Mouse (Mus musculus) forebrain, embryonic 15.5 days (tissue): ENCODE measurements around the gene Micu1. TPM values are rescaled to one million over a fixed set of nuclear protein-coding genes. Genes with fewer than 3 reads are reported as not detected.

ENCODE experiments used
- ATAC-seq: fragments of 200-750 bp; cut with Nextera tagmentation; replicated peaks from 2 replicates; pipeline ENCODE4 v1.8.0; 2017; ENCODE audit warnings: mild to moderate bottlenecking, moderate TSS enrichment, moderate library complexity
- H3K27ac ChIP-seq: fragments of 300-500 bp; sonication (generic); replicated peaks from 2 replicates; pipeline ENCODE4 v1.5.1; 2015; ENCODE audit warnings: mild to moderate bottlenecking, inconsistent platforms
- H3K27me3 ChIP-seq: fragments of 300-500 bp; sonication (generic); 2 replicates; pipeline ENCODE4 v1.6.1; 2015; ENCODE audit warnings: inconsistent platforms
- H3K36me3 ChIP-seq: fragments of 300-500 bp; sonication (generic); 2 replicates; pipeline ENCODE4 v1.6.1; 2015; ENCODE audit warnings: mild to moderate bottlenecking, inconsistent platforms
- H3K4me1 ChIP-seq: fragments of 300-500 bp; sonication (generic); 2 replicates; pipeline ENCODE4 v1.6.1; 2015; ENCODE audit warnings: inconsistent platforms
- H3K4me2 ChIP-seq: fragments of 300-500 bp; sonication (generic); replicated peaks from 2 replicates; pipeline ENCODE4 v1.6.1; 2015; ENCODE audit warnings: mild to moderate bottlenecking, inconsistent platforms
- H3K4me3 ChIP-seq: fragments of 300-500 bp; sonication (generic); 2 replicates; pipeline ENCODE4 v1.5.1; 2015; ENCODE audit warnings: mild to moderate bottlenecking, inconsistent platforms
- H3K9ac ChIP-seq: fragments of 300-500 bp; sonication (generic); replicated peaks from 2 replicates; pipeline ENCODE4 v1.6.1; 2015; ENCODE audit warnings: mild to moderate bottlenecking, inconsistent platforms
- H3K9me3 ChIP-seq: fragments of 300-500 bp; sonication (generic); 2 replicates; pipeline ENCODE4 v1.6.1; 2016; ENCODE audit warnings: inconsistent platforms
- WGBS: fragments of 180-500 bp; shearing (Covaris S2); methylation state at CpG from one replicate; pipeline ENCODE4 v1.1.7; 2015; ENCODE audit warnings: mixed read lengths; 5-methylcytosine and 5-hydroxymethylcytosine counted together
- polyA plus RNA-seq: library from polyadenylated mRNA; unstranded; fragments of >200 nt; fragmentation: Nextera tagmentation; extraction: Ambion mirVana; gene quantifications from 2 replicates; pipeline ENCODE4 v1.2.1, GENCODE M21; 2015

Gene Micu1
- polyA plus RNA-seq, 1 experiment from 2014 or later: 79.1 TPM

GRCm38 (mm10) chr10:59781205-59781931, 79.1 kb downstream of the Micu1 start:
- H3K4me3 ChIP-seq: no peak overlapping the region
- H3K4me2 ChIP-seq: no peak overlapping the region
- 49% methylated on average over 7 of the region's 7 CpGs for WGBS
- no peaks in the 10 kb centered on the region for H3K36me3 ChIP-seq
- ATAC-seq: peak; percentile 47; the same call in 1 of the 2 replicates
- H3K27me3 ChIP-seq: no peaks in the 10 kb centered on the region
- no peak overlapping the region for H3K27ac ChIP-seq
- H3K9me3 ChIP-seq: no peaks in the 10 kb centered on the region
- peaks cover 10% of the 10 kb centered on the region for H3K4me1 ChIP-seq
- H3K9ac ChIP-seq: no peak overlapping the region

- 74% methylated on average over 18 of the region's 18 CpGs for WGBS
- no peak for ATAC-seq
- no peaks in the 10 kb centered on the region for H3K36me3 ChIP-seq
Observed at GRCm38 (mm10) chr10:59784731-59785685, 82.7 kb downstream of the Micu1 start.

GRCm38 (mm10) chr10:59786289-59786688, 84.0 kb downstream of the Micu1 start:
- Histone ChIP-seq H3K27me3 (no peaks in the 10 kb centered on the region), H3K36me3 (no peaks in the 10 kb centered on the region), H3K4me2 (no peak overlapping the region), H3K27ac (no peak overlapping the region), H3K4me1 (peaks cover 11% of the 10 kb centered on the region), H3K9me3 (no peaks in the 10 kb centered on the region), H3K4me3 (no peak overlapping the region), H3K9ac (no peak overlapping the region)
- no peak for ATAC-seq
- WGBS: 35% methylated on average over 5 of the region's 5 CpGs

More at GRCm38 (mm10) chr10:59784731-59785685, 82.7 kb downstream of the Micu1 start:
- Histone ChIP-seq H3K27me3 (no peaks in the 10 kb centered on the region), H3K9ac (no peak overlapping the region), H3K4me1 (peaks cover 11% of the 10 kb centered on the region), H3K27ac (no peak overlapping the region), H3K9me3 (no peaks in the 10 kb centered on the region), H3K4me3 (no peak overlapping the region), H3K4me2 (no peak overlapping the region)

GRCm38 (mm10) chr10:59787140-59787800, 85.0 kb downstream of the Micu1 start:
- ATAC-seq: no peak
- 0 out of 2 replicates have a peak, but pooled peaks cover 2% of the 10 kb centered on the region for H3K36me3 ChIP-seq
- no peak overlapping the region for H3K27ac ChIP-seq
- H3K9ac ChIP-seq: no peak overlapping the region
- WGBS: 76% methylated on average over 11 of the region's 11 CpGs
- H3K4me1 ChIP-seq: peaks cover 11% of the 10 kb centered on the region
- no peaks in the 10 kb centered on the region for H3K9me3 ChIP-seq
- H3K27me3 ChIP-seq: no peaks in the 10 kb centered on the region
- no peak overlapping the region for H3K4me3 ChIP-seq
- H3K4me2 ChIP-seq: no peak overlapping the region

GRCm38 (mm10) chr10:59787870-59788269, 85.6 kb downstream of the Micu1 start:
- Histone ChIP-seq H3K9me3 (no peaks in the 10 kb centered on the region), H3K27ac (no peak overlapping the region), H3K27me3 (no peaks in the 10 kb centered on the region), H3K36me3 (0 out of 2 replicates have a peak, but pooled peaks cover 2% of the 10 kb centered on the region), H3K4me1 (peaks cover 11% of the 10 kb centered on the region), H3K4me3 (no peak overlapping the region), H3K9ac (no peak overlapping the region), H3K4me2 (no peak overlapping the region)
- WGBS: 84% methylated on average over 8 of the region's 8 CpGs
- ATAC-seq: no peak

GRCm38 (mm10) chr10:59790291-59790929, 88.1 kb downstream of the Micu1 start:
- no peak overlapping the region for H3K4me2 ChIP-seq
- peaks cover 17% of the 10 kb centered on the region for H3K4me1 ChIP-seq
- H3K4me3 ChIP-seq: no peak overlapping the region
- no peak overlapping the region for H3K9ac ChIP-seq
- H3K36me3 ChIP-seq: 0 out of 2 replicates have a peak, but pooled peaks cover 2% of the 10 kb centered on the region
- H3K27me3 ChIP-seq: no peaks in the 10 kb centered on the region
- no peak overlapping the region for H3K27ac ChIP-seq
- no peak for ATAC-seq
- 90% methylated on average over 11 of the region's 11 CpGs for WGBS
- no peaks in the 10 kb centered on the region for H3K9me3 ChIP-seq

- ATAC-seq: no peak
- Histone ChIP-seq H3K36me3 (0 out of 2 replicates have a peak, but pooled peaks cover 2% of the 10 kb centered on the region), H3K4me2 (no peak overlapping the region), H3K9me3 (no peaks in the 10 kb centered on the region), H3K9ac (no peak overlapping the region), H3K27me3 (no peaks in the 10 kb centered on the region), H3K4me3 (no peak overlapping the region), H3K4me1 (peaks cover 6% of the 10 kb centered on the region; the same call in 1 of the 2 replicates), H3K27ac (no peak overlapping the region)
- 72% methylated on average over 5 of the region's 5 CpGs for WGBS
Observed at GRCm38 (mm10) chr10:59791896-59792295, 89.6 kb downstream of the Micu1 start.

GRCm38 (mm10) chr10:59792575-59793176, 90.4 kb downstream of the Micu1 start:
- H3K4me2 ChIP-seq: no peak overlapping the region
- H3K9ac ChIP-seq: no peak overlapping the region
- no peak overlapping the region for H3K4me3 ChIP-seq
- peaks cover 6% of the 10 kb centered on the region; the same call in 1 of the 2 replicates for H3K4me1 ChIP-seq
- ATAC-seq: no peak
- peak overlapping the region; percentile 53; the same call in 1 of the 2 replicates for H3K27ac ChIP-seq
- 0 out of 2 replicates have a peak, but pooled peaks cover 2% of the 10 kb centered on the region for H3K36me3 ChIP-seq
- no peaks in the 10 kb centered on the region for H3K9me3 ChIP-seq
- WGBS: 88% methylated on average over 9 of the region's 9 CpGs
- no peaks in the 10 kb centered on the region for H3K27me3 ChIP-seq

GRCm38 (mm10) chr10:59793454-59793853, 91.2 kb downstream of the Micu1 start:
- ATAC-seq: no peak
- no peak overlapping the region for H3K27ac ChIP-seq
- 58% methylated on average over 3 of the region's 3 CpGs for WGBS
- no peaks in the 10 kb centered on the region for H3K27me3 ChIP-seq
- H3K9me3 ChIP-seq: no peaks in the 10 kb centered on the region
- H3K36me3 ChIP-seq: 0 out of 2 replicates have a peak, but pooled peaks cover 2% of the 10 kb centered on the region
- peaks cover 6% of the 10 kb centered on the region; the same call in 1 of the 2 replicates for H3K4me1 ChIP-seq
- H3K4me2 ChIP-seq: no peak overlapping the region
- H3K4me3 ChIP-seq: no peak overlapping the region
- H3K9ac ChIP-seq: no peak overlapping the region

GRCm38 (mm10) chr10:59795085-59795484, 92.8 kb downstream of the Micu1 start:
- no peak overlapping the region for H3K9ac ChIP-seq
- H3K9me3 ChIP-seq: no peaks in the 10 kb centered on the region
- no peak overlapping the region for H3K4me3 ChIP-seq
- ATAC-seq: no peak
- WGBS: 89% methylated on average over 7 of the region's 7 CpGs
- H3K4me2 ChIP-seq: no peak overlapping the region
- no peaks in the 10 kb centered on the region for H3K27me3 ChIP-seq
- peaks cover 13% of the 10 kb centered on the region; the same call in 1 of the 2 replicates for H3K4me1 ChIP-seq
- 0 out of 2 replicates have a peak, but pooled peaks cover 2% of the 10 kb centered on the region for H3K36me3 ChIP-seq
- no peak overlapping the region for H3K27ac ChIP-seq

- H3K4me3 ChIP-seq: no peak overlapping the region
- no peak overlapping the region for H3K27ac ChIP-seq
- 43% methylated on average over 4 of the region's 4 CpGs for WGBS
- no peak overlapping the region for H3K9ac ChIP-seq
- peaks cover 13% of the 10 kb centered on the region; the same call in 1 of the 2 replicates for H3K4me1 ChIP-seq
- H3K27me3 ChIP-seq: no peaks in the 10 kb centered on the region
- no peak overlapping the region for H3K4me2 ChIP-seq
- no peaks in the 10 kb centered on the region for H3K9me3 ChIP-seq
- 0 out of 2 replicates have a peak, but pooled peaks cover 2% of the 10 kb centered on the region for H3K36me3 ChIP-seq
- ATAC-seq: no peak
Observed at GRCm38 (mm10) chr10:59795902-59796301, 93.6 kb downstream of the Micu1 start.
